Mouse (Mus musculus): ENCODE data around the gene Gm43552.

GRCm38 (mm10) chr5:65501407-65501806 is 8.8 kb upstream of the Gm43552 start:
- TF ChIP-seq CTCF (IDR thresholded peaks at IDR 0.05), result no peak
- no peak for TF ChIP-seq EP300 (IDR thresholded peaks at IDR 0.05)
